Mouse (Mus musculus) heart, adult 2 months (tissue): ENCODE measurements at regions not wholly inside any gene's neighbourhood (a gene's known extent, or its start where the extent isn't known, plus 50 kb on each side); places are given as distances from the start of the nearest gene placed in this dataset.

Source experiments
- DNase-seq, 2 experiments: peaks; one replicate each; pipeline ENCODE4 v3.0.0; 2021
- H3K27ac ChIP-seq: fragments of 200-600 bp; 2 replicates; pipeline ENCODE4 v1.8.1; 2022
- H3K27me3 ChIP-seq: fragments of 200-500 bp; 2 replicates; pipeline ENCODE4 v1.6.1; 2012; ENCODE audit warnings: mild to moderate bottlenecking, low read length, inconsistent platforms, mixed read lengths; ENCODE audit not compliant: control insufficient read depth, insufficient read depth
- H3K36me3 ChIP-seq: fragments of 200-500 bp; 2 replicates; pipeline ENCODE4 v1.6.1; 2012; ENCODE audit warnings: low read length, inconsistent platforms; ENCODE audit not compliant: control insufficient read depth, insufficient read depth
- H3K4me1 ChIP-seq: fragments of 200-500 bp; 2 replicates; pipeline ENCODE4 v1.6.1; 2011; ENCODE audit warnings: low read length; ENCODE audit not compliant: control insufficient read depth, insufficient read depth
- H3K4me3 ChIP-seq: fragments of 200-600 bp; 2 replicates; pipeline ENCODE4 v1.8.1; 2022
- H3K79me2 ChIP-seq: fragments of 200-500 bp; replicated peaks from 2 replicates; pipeline ENCODE4 v1.6.1; 2012; ENCODE audit warnings: mild to moderate bottlenecking, inconsistent platforms, low read length, moderate library complexity, mixed read lengths; ENCODE audit not compliant: control insufficient read depth, insufficient read depth
- H3K9ac ChIP-seq: fragments of 200-500 bp; 2 replicates; pipeline ENCODE4 v1.6.1; 2012; ENCODE audit warnings: low read depth, mild to moderate bottlenecking, control low read depth, inconsistent platforms, low read length, mixed read lengths
- CTCF ChIP-seq: fragments of 200-600 bp; IDR thresholded peaks from 2 replicates; pipeline ENCODE4 v1.8.1; 2022; ENCODE audit warnings: antibody characterized with exemption, mild to moderate bottlenecking, moderate library complexity
- EP300 ChIP-seq: fragments of 200-500 bp; IDR thresholded peaks from 2 replicates; pipeline ENCODE4 v1.6.1; 2011; ENCODE audit warnings: low read depth, low read length, control low read depth; ENCODE audit not compliant: insufficient read depth
- POLR2A ChIP-seq: fragments of 200-500 bp; IDR thresholded peaks from 2 replicates; pipeline ENCODE4 v1.6.1; 2011; ENCODE audit warnings: mild to moderate bottlenecking, low read depth, low read length, control low read depth; ENCODE audit not compliant: insufficient read depth
- WGBS: fragments of 180-500 bp; shearing (Covaris S2); methylation state at CpG from one replicate; pipeline ENCODE4 v1.1.7; 2018; 5-methylcytosine and 5-hydroxymethylcytosine counted together
- intact Hi-C: fragments of 180-260 bp; cut with DNase I; formaldehyde crosslinking; loops from one replicate; pipeline ENCODE4 v1.15.1; 2025

GRCm38 (mm10) chr7:79531142-79531541 is 65.0 kb upstream of the Polg start:
- WGBS = 22% methylated on average over 5 of the region's 5 CpGs
- Histone ChIP-seq H3K4me1 (no peaks in the 10 kb centered on the region), H3K79me2 (no peaks in the 10 kb centered on the region), H3K9ac (no peak overlapping the region), H3K4me3 (no peak overlapping the region), H3K27ac (no peak overlapping the region), H3K36me3 (no peaks in the 10 kb centered on the region), H3K27me3 (peaks cover 22% of the 10 kb centered on the region)
- no peak for DNase-seq
- intact Hi-C loops = no loop called here
- TF ChIP-seq CTCF = no peak
- TF ChIP-seq EP300 = no peak
- TF ChIP-seq POLR2A = no peak

- Histone ChIP-seq H3K9ac (no peak overlapping the region), H3K79me2 (no peaks in the 10 kb centered on the region), H3K4me3 (no peak overlapping the region), H3K27me3 (peaks cover 13% of the 10 kb centered on the region), H3K4me1 (no peaks in the 10 kb centered on the region), H3K27ac (no peak overlapping the region), H3K36me3 (no peaks in the 10 kb centered on the region)
- intact Hi-C loops = no loop called here
- no peak for DNase-seq
- TF ChIP-seq CTCF (no peak), POLR2A (no peak), EP300 (no peak)
- 18% methylated on average over 1 of the region's 1 CpGs for WGBS
Measured at GRCm38 (mm10) chr7:79529480-79529879, 63.3 kb upstream of the Polg start.

GRCm38 (mm10) chr7:79527984-79528383 is 61.8 kb upstream of the Polg start:
- Histone ChIP-seq H3K4me1 (no peaks in the 10 kb centered on the region), H3K4me3 (no peak overlapping the region), H3K27ac (no peak overlapping the region), H3K9ac (no peak overlapping the region), H3K79me2 (no peaks in the 10 kb centered on the region), H3K36me3 (no peaks in the 10 kb centered on the region), H3K27me3 (peaks cover 6% of the 10 kb centered on the region)
- intact Hi-C loops = no loop called here
- WGBS = 33% methylated on average over 3 of the region's 3 CpGs
- TF ChIP-seq CTCF (no peak), EP300 (no peak), POLR2A (no peak)
- no peak for DNase-seq

GRCm38 (mm10) chr7:79525690-79526630 is 59.8 kb upstream of the Polg start:
- 52% methylated on average over 14 of the region's 14 CpGs for WGBS
- TF ChIP-seq EP300 (no peak), CTCF (no peak), POLR2A (no peak)
- intact Hi-C loops = no loop called here
- Histone ChIP-seq H3K36me3 (no peaks in the 10 kb centered on the region), H3K27me3 (no peaks in the 10 kb centered on the region; the same call in 1 of the 2 replicates), H3K9ac (no peak overlapping the region), H3K79me2 (no peaks in the 10 kb centered on the region), H3K4me3 (no peak overlapping the region), H3K4me1 (no peaks in the 10 kb centered on the region), H3K27ac (no peak overlapping the region)
- DNase-seq = no peak

GRCm38 (mm10) chr7:79524921-79525320 is 58.8 kb upstream of the Polg start:
- Histone ChIP-seq H3K36me3 (no peaks in the 10 kb centered on the region), H3K79me2 (no peaks in the 10 kb centered on the region), H3K27ac (no peak overlapping the region), H3K9ac (no peak overlapping the region), H3K27me3 (no peaks in the 10 kb centered on the region), H3K4me3 (no peak overlapping the region), H3K4me1 (no peaks in the 10 kb centered on the region)
- no peak for DNase-seq
- TF ChIP-seq CTCF = no peak
- intact Hi-C loops = no loop called here
- WGBS = 66% methylated on average over 10 of the region's 10 CpGs

GRCm38 (mm10) chr7:79523696-79524095 is 57.5 kb upstream of the Polg start:
- no peaks in the 10 kb centered on the region for H3K4me1 ChIP-seq
- intact Hi-C loops = no loop called here
- no peak overlapping the region for H3K4me3 ChIP-seq
- H3K36me3 ChIP-seq = no peaks in the 10 kb centered on the region
- no peak overlapping the region for H3K9ac ChIP-seq
- DNase-seq = no peak
- TF ChIP-seq CTCF (no peak), POLR2A (no peak), EP300 (no peak)
- H3K27me3 ChIP-seq = no peaks in the 10 kb centered on the region
- H3K79me2 ChIP-seq = no peaks in the 10 kb centered on the region
- H3K27ac ChIP-seq = no peak overlapping the region
- 57% methylated on average over 4 of the region's 4 CpGs for WGBS
